Mouse (Mus musculus) lung, embryonic 16.5 days (tissue): ENCODE results near the gene Tmem97. TPM values are rescaled to one million over a fixed set of nuclear protein-coding genes. Genes with fewer than 3 reads are reported as not detected.

ENCODE experiments used
- ATAC-seq: fragments of 200-750 bp; cut with Nextera tagmentation; 2 replicates; pipeline ENCODE4 v1.8.0; 2017; ENCODE audit warnings: low read depth, mild to moderate bottlenecking, moderate library complexity
- H3K27ac ChIP-seq: fragments of 300-500 bp; sonication (generic); 2 replicates; pipeline ENCODE4 v1.5.1; 2014; ENCODE audit warnings: mild to moderate bottlenecking, control low read depth, low read length
- H3K27me3 ChIP-seq: fragments of 300-500 bp; sonication (generic); 2 replicates; pipeline ENCODE4 v1.6.1; 2014; ENCODE audit warnings: low read depth, low read length, mixed read lengths; ENCODE audit not compliant: control insufficient read depth, insufficient read depth
- H3K36me3 ChIP-seq: fragments of 300-500 bp; sonication (generic); 2 replicates; pipeline ENCODE4 v1.6.1; 2014; ENCODE audit warnings: low read length; ENCODE audit not compliant: control insufficient read depth, insufficient read depth
- H3K4me1 ChIP-seq: fragments of 300-500 bp; sonication (generic); replicated peaks from 2 replicates; pipeline ENCODE4 v1.6.1; 2014; ENCODE audit warnings: low read length, mixed read lengths; ENCODE audit not compliant: control insufficient read depth, insufficient read depth
- H3K4me2 ChIP-seq: fragments of 300-500 bp; sonication (generic); 2 replicates; pipeline ENCODE4 v1.6.1; 2014; ENCODE audit warnings: low read depth, low read length, control low read depth
- H3K4me3 ChIP-seq: fragments of 300-500 bp; sonication (generic); 2 replicates; pipeline ENCODE4 v1.5.1; 2014; ENCODE audit warnings: mild to moderate bottlenecking, low read length, control low read depth
- H3K9ac ChIP-seq: fragments of 300-500 bp; sonication (generic); 2 replicates; pipeline ENCODE4 v1.6.1; 2014; ENCODE audit warnings: low read length, control low read depth
- H3K9me3 ChIP-seq: fragments of 300-500 bp; sonication (generic); 2 replicates; pipeline ENCODE4 v1.6.1; 2016; ENCODE audit warnings: low read length; ENCODE audit not compliant: control insufficient read depth
- WGBS: fragments of 180-500 bp; shearing (Covaris S2); extraction: QIAGEN DNeasy Blood & Tissue Kit; methylation state at CpG from one replicate; pipeline ENCODE4 v1.1.7; 2014; 5-methylcytosine and 5-hydroxymethylcytosine counted together
- polyA plus RNA-seq: library from polyadenylated mRNA; unstranded; fragments of >200 nt; fragmentation: Nextera tagmentation; extraction: Ambion mirVana; gene quantifications from 2 replicates; pipeline ENCODE4 v1.2.1, GENCODE M21; 2015

Gene Tmem97
- polyA plus RNA-seq, 1 experiment from 2014 or later, result 71.5 TPM

GRCm38 (mm10) chr11:78495904-78496303, 54.7 kb downstream of the Tmem97 start:
- no peak overlapping the region for H3K27ac ChIP-seq
- ATAC-seq, result no peak
- no peak overlapping the region for H3K4me3 ChIP-seq
- H3K4me2 ChIP-seq, result no peak overlapping the region
- H3K27me3 ChIP-seq, result peaks cover 51% of the 10 kb centered on the region
- H3K36me3 ChIP-seq, result no peaks in the 10 kb centered on the region
- 4% methylated on average over 6 of the region's 6 CpGs for WGBS
- no peak overlapping the region for H3K9ac ChIP-seq
- peaks cover 8% of the 10 kb centered on the region for H3K4me1 ChIP-seq
- H3K9me3 ChIP-seq, result no peaks in the 10 kb centered on the region

Other genes starting within 250 kb of the Tmem97 start
- gene Spag5, start 249.2 kb downstream of the Tmem97 start, polyA plus RNA-seq, result 44.9 and 46.7 TPM in 2 replicates
- 8.9 and 12.1 TPM in 2 replicates for gene Aldoc, start 227.8 kb downstream of the Tmem97 start, polyA plus RNA-seq
- 81.8 and 84.8 TPM in 2 replicates for gene Pigs, start 222.4 kb downstream of the Tmem97 start, polyA plus RNA-seq
- 26.6 and 27.2 TPM in 2 replicates for gene Unc119, start 207.3 kb downstream of the Tmem97 start, polyA plus RNA-seq
- gene Foxn1, start 164.2 kb downstream of the Tmem97 start, polyA plus RNA-seq, result 0.77 and 1.2 TPM in 2 replicates
- gene Slc13a2, start 128.6 kb downstream of the Tmem97 start, polyA plus RNA-seq, result 0.15 and 0.47 TPM in 2 replicates
- 12.2 TPM in 2 replicates for gene Slc46a1, start 85.1 kb downstream of the Tmem97 start, polyA plus RNA-seq
- 0.97 and 1.2 TPM in 2 replicates for gene Sarm1, start 53.0 kb downstream of the Tmem97 start, polyA plus RNA-seq
- gene Vtn, start 51.7 kb downstream of the Tmem97 start, polyA plus RNA-seq, result 1.5 and 14.5 TPM in 2 replicates
- gene Sebox, start 47.3 kb downstream of the Tmem97 start, polyA plus RNA-seq, result not detected in 2 replicates
- 44.9 and 48.3 TPM in 2 replicates for gene Tmem199, start 38.6 kb downstream of the Tmem97 start, polyA plus RNA-seq
- 142 TPM in 2 replicates for gene Poldip2, start 38.6 kb downstream of the Tmem97 start, polyA plus RNA-seq
- 80.2 and 85.1 TPM in 2 replicates for gene Tnfaip1, start 14.4 kb downstream of the Tmem97 start, polyA plus RNA-seq
- 145 and 154 TPM in 2 replicates for gene Ift20, start 14.4 kb downstream of the Tmem97 start, polyA plus RNA-seq
- gene Nlk, start 146.6 kb upstream of the Tmem97 start, polyA plus RNA-seq, result 13.1 and 13.6 TPM in 2 replicates
- 35.1 and 36.9 TPM in 2 replicates for gene Ccnq, start 201.0 kb upstream of the Tmem97 start, polyA plus RNA-seq